Mouse (Mus musculus): ENCODE results near the gene Ern1. TPM values are rescaled to one million over a fixed set of nuclear protein-coding genes. Genes with fewer than 3 reads are reported as not detected.

Ern1 gene
- polyA plus RNA-seq, 1 experiment from 2014 or later, result 5.9 TPM

DNA sequence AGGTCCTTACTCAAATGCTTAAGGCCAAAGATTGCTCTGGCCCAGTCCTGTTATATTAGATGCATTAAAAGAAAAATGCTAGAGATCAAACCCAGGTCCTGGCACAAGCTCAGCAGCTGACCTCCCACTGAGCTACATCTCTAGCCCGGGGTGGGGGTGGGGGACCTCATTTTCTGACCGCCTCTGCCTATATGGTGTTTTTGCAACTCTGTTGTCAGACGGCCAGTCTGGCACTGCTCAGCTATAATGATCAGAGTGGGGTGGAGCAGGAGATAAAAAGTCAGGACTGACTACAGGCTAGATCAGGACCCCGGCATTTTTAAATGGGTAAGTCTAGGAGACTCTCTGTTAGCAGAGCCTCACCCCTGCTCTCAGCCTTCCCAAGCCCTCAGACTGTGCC lies 30.7 kb upstream of the Ern1 start:
- Histone ChIP-seq H3K36me3 (no peaks in the 10 kb centered on the region), H3K9me3 (no peaks in the 10 kb centered on the region), H3K4me3 (no peak overlapping the region), H3K9ac (no peak overlapping the region), H3K4me2 (no peak overlapping the region), H3K27ac (peak overlapping the region; percentile 57; the same call in 1 of the 2 replicates), H3K27me3 (no peaks in the 10 kb centered on the region), H3K4me1 (peaks cover 17% of the 10 kb centered on the region)
- ATAC-seq (ENCODE audit: insufficient number of reproducible peaks, low FRiP score, low TSS enrichment, low read depth), result 0 out of 2 replicates have a peak, but pooled peaks have one; percentile 36
- 21% methylated on average over 4 of the region's 4 CpGs for WGBS

DNA sequence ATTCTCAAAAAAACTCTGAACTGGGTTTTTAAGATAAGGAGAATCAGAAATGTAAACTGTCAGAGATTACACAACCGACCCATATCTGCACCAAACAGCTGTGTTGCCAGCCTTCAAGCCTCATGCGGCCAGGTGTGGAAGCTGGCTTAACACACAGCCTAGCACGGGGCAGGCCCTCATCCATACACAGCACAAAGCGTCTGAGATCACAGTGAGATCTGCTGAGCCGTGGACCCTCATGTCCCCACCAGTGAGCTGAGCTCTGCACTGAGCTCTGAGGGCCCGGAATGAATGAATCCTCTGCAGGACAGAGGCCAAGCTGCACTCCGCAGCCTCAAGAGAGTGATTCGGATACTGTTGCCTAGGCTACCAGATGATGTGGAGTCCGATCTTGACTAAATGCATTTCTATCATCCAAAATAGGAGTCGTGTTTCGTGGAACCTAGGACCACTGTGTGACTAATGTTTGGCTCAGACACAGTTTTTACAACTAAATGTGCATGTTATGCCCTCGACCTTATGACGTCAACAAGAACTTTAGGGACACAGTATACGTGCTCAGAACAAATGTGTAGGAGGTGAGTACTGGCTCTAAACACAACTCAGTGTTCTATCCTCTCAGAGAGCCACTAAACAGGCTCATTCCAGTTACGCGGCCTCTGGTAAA lies 27.6 kb upstream of the Ern1 start:
- Histone ChIP-seq H3K4me3 (no peak overlapping the region), H3K9me3 (no peaks in the 10 kb centered on the region), H3K27me3 (no peaks in the 10 kb centered on the region), H3K4me2 (no peak overlapping the region), H3K9ac (no peak overlapping the region), H3K4me1 (peaks cover 17% of the 10 kb centered on the region), H3K36me3 (peaks cover 7% of the 10 kb centered on the region), H3K27ac (peak overlapping the region; percentile 17; the same call in 1 of the 2 replicates)
- WGBS, result 59% methylated on average over 16 of the region's 16 CpGs
- no peak for ATAC-seq (ENCODE audit: insufficient number of reproducible peaks, low FRiP score, low TSS enrichment, low read depth)

- H3K9me3 ChIP-seq, result no peaks in the 10 kb centered on the region
- H3K4me1 ChIP-seq, result peaks cover 17% of the 10 kb centered on the region
- no peak overlapping the region for H3K4me2 ChIP-seq
- no peak overlapping the region for H3K9ac ChIP-seq
- ATAC-seq (ENCODE audit: insufficient number of reproducible peaks, low FRiP score, low TSS enrichment, low read depth), result no peak
- peaks cover 14% of the 10 kb centered on the region for H3K36me3 ChIP-seq
- no peak overlapping the region for H3K4me3 ChIP-seq
- 36% methylated on average over 5 of the region's 5 CpGs for WGBS
- no peaks in the 10 kb centered on the region for H3K27me3 ChIP-seq
- no peak overlapping the region for H3K27ac ChIP-seq
Measured at GRCm38 (mm10) chr11:106514446-106514845, 26.8 kb upstream of the Ern1 start.

DNA sequence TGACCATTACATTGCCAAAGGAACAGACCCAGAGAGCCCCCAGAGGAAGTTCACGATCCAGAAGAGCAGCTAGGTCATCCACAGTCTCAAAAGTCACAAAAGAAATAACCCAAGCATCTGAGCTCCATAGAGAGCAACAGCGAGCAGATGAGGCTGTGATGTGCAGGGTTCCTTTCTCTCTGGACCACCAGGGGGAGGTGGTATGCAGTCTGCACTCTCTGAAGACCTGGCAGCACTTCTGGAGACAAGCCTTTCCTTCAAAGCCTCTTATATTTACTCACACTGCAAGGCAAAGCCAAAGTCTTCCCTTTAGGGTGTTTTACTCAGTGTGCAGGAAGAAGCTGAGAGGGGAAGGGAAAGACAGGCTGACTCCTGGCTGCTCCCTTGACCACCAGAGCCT lies 25.5 kb upstream of the Ern1 start:
- H3K27me3 ChIP-seq, result no peaks in the 10 kb centered on the region
- H3K9ac ChIP-seq, result no peak overlapping the region
- no peaks in the 10 kb centered on the region for H3K9me3 ChIP-seq
- WGBS, result 41% methylated on average over 2 of the region's 2 CpGs
- ATAC-seq (ENCODE audit: insufficient number of reproducible peaks, low FRiP score, low TSS enrichment, low read depth), result no peak
- H3K4me3 ChIP-seq, result no peak overlapping the region
- peaks cover 23% of the 10 kb centered on the region for H3K36me3 ChIP-seq
- no peak overlapping the region for H3K4me2 ChIP-seq
- H3K4me1 ChIP-seq, result peaks cover 11% of the 10 kb centered on the region
- H3K27ac ChIP-seq, result no peak overlapping the region

DNA sequence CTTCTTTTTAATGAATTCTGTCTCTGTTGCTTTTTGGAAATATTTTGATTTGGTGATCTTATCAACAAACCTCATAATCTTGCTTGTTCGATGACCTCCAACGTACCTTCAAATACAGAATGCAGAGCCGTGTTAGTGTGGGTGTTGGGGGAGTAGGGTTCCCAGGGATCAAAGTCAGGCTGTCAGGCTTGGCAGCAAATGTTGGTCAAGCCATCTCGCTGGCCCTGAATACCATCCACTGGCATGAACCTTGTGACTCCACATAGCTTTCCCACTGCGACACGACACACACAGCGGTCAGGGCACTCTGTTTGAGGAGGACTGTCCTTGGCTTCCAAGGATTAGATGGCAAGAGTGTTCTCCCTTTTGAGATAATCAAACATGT lies 24.3 kb upstream of the Ern1 start:
- 93% methylated on average over 7 of the region's 7 CpGs for WGBS
- Histone ChIP-seq H3K27ac (no peak overlapping the region), H3K9ac (no peak overlapping the region), H3K27me3 (no peaks in the 10 kb centered on the region), H3K4me1 (peaks cover 4% of the 10 kb centered on the region; the same call in 1 of the 2 replicates), H3K4me2 (no peak overlapping the region), H3K9me3 (no peaks in the 10 kb centered on the region), H3K4me3 (no peak overlapping the region), H3K36me3 (peaks cover 29% of the 10 kb centered on the region)
- ATAC-seq (ENCODE audit: insufficient number of reproducible peaks, low FRiP score, low TSS enrichment, low read depth), result no peak

- 87% methylated on average over 14 of the region's 14 CpGs for WGBS
- Histone ChIP-seq H3K4me2 (no peak overlapping the region), H3K27me3 (no peaks in the 10 kb centered on the region), H3K36me3 (peaks cover 34% of the 10 kb centered on the region), H3K4me3 (no peak overlapping the region), H3K27ac (no peak overlapping the region), H3K4me1 (peaks cover 4% of the 10 kb centered on the region; the same call in 1 of the 2 replicates), H3K9ac (no peak overlapping the region), H3K9me3 (no peaks in the 10 kb centered on the region)
- no peak for ATAC-seq (ENCODE audit: insufficient number of reproducible peaks, low FRiP score, low TSS enrichment, low read depth)
Measured at GRCm38 (mm10) chr11:106511236-106512005, 23.8 kb upstream of the Ern1 start.

DNA sequence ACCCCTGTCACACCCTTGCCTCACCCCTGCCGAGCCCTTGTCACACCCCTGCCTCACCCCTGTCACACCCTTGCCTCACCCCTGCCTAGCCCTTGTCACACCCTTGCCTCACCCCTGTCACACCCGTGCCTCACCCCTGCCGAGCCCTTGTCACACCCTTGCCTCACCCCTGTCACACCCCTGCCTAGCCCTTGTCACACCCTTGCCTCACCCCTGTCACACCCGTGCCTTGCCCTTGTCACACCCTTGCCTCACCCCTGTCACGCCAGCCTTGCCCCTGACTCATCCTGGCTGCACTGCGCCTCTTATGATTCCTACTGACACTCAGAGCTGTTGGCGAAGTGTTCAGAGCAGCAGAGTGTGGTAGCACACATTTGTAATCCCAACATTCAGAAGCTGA lies 20.0 kb upstream of the Ern1 start:
- no peak overlapping the region for H3K4me3 ChIP-seq
- H3K9me3 ChIP-seq, result no peaks in the 10 kb centered on the region
- no peak for ATAC-seq (ENCODE audit: insufficient number of reproducible peaks, low FRiP score, low TSS enrichment, low read depth)
- peaks cover 39% of the 10 kb centered on the region for H3K36me3 ChIP-seq
- WGBS, result 88% methylated on average over 7 of the region's 7 CpGs
- no peaks in the 10 kb centered on the region for H3K27me3 ChIP-seq
- H3K9ac ChIP-seq, result no peak overlapping the region
- H3K4me2 ChIP-seq, result no peak overlapping the region
- H3K4me1 ChIP-seq, result no peaks in the 10 kb centered on the region
- H3K27ac ChIP-seq, result no peak overlapping the region

GRCm38 (mm10) chr11:106506211-106506610 lies 18.6 kb upstream of the Ern1 start:
- ATAC-seq (ENCODE audit: insufficient number of reproducible peaks, low FRiP score, low TSS enrichment, low read depth), result no peak
- H3K36me3 ChIP-seq, result peaks cover 38% of the 10 kb centered on the region
- H3K4me1 ChIP-seq, result no peaks in the 10 kb centered on the region
- WGBS, result 83% methylated on average over 6 of the region's 6 CpGs
- H3K9me3 ChIP-seq, result no peaks in the 10 kb centered on the region
- H3K4me3 ChIP-seq, result no peak overlapping the region
- no peak overlapping the region for H3K4me2 ChIP-seq
- no peak overlapping the region for H3K27ac ChIP-seq
- no peak overlapping the region for H3K9ac ChIP-seq
- no peaks in the 10 kb centered on the region for H3K27me3 ChIP-seq

GRCm38 (mm10) chr11:106504129-106504528 lies 16.5 kb upstream of the Ern1 start:
- no peaks in the 10 kb centered on the region for H3K9me3 ChIP-seq
- H3K4me2 ChIP-seq, result no peak overlapping the region
- no peaks in the 10 kb centered on the region; the same call in 1 of the 2 replicates for H3K4me1 ChIP-seq
- no peak overlapping the region for H3K27ac ChIP-seq
- peaks cover 22% of the 10 kb centered on the region for H3K36me3 ChIP-seq
- no peaks in the 10 kb centered on the region for H3K27me3 ChIP-seq
- no peak overlapping the region for H3K4me3 ChIP-seq
- ATAC-seq (ENCODE audit: insufficient number of reproducible peaks, low FRiP score, low TSS enrichment, low read depth), result no peak
- H3K9ac ChIP-seq, result no peak overlapping the region

GRCm38 (mm10) chr11:106503425-106503717 lies 15.7 kb upstream of the Ern1 start:
- Histone ChIP-seq H3K27me3 (no peaks in the 10 kb centered on the region), H3K9me3 (no peaks in the 10 kb centered on the region), H3K9ac (0 out of 2 replicates have a peak overlapping the region, but pooled peaks have one; percentile 23), H3K4me3 (no peak overlapping the region), H3K27ac (peak overlapping the region; percentile 65), H3K36me3 (peaks cover 16% of the 10 kb centered on the region; the same call in 1 of the 2 replicates), H3K4me2 (no peak overlapping the region), H3K4me1 (no peaks in the 10 kb centered on the region; the same call in 1 of the 2 replicates)
- no peak for ATAC-seq (ENCODE audit: insufficient number of reproducible peaks, low FRiP score, low TSS enrichment, low read depth)
- 72% methylated on average over 4 of the region's 4 CpGs for WGBS

GRCm38 (mm10) chr11:106502631-106503424 lies 15.2 kb upstream of the Ern1 start:
- no peaks in the 10 kb centered on the region for H3K27me3 ChIP-seq
- peaks cover 14% of the 10 kb centered on the region; the same call in 1 of the 2 replicates for H3K36me3 ChIP-seq
- no peak overlapping the region for H3K4me3 ChIP-seq
- ATAC-seq (ENCODE audit: insufficient number of reproducible peaks, low FRiP score, low TSS enrichment, low read depth), result no peak
- no peaks in the 10 kb centered on the region for H3K9me3 ChIP-seq
- 55% methylated on average over 13 of the region's 13 CpGs for WGBS
- peak overlapping the region; percentile 65 for H3K27ac ChIP-seq
- H3K4me1 ChIP-seq, result no peaks in the 10 kb centered on the region; the same call in 1 of the 2 replicates
- H3K9ac ChIP-seq, result no peak overlapping the region
- H3K4me2 ChIP-seq, result no peak overlapping the region

- no peak overlapping the region for H3K4me2 ChIP-seq
- no peaks in the 10 kb centered on the region for H3K9me3 ChIP-seq
- H3K9ac ChIP-seq, result no peak overlapping the region
- H3K36me3 ChIP-seq, result 0 out of 2 replicates have a peak, but pooled peaks cover 11% of the 10 kb centered on the region
- no peak overlapping the region for H3K4me3 ChIP-seq
- no peak for ATAC-seq (ENCODE audit: insufficient number of reproducible peaks, low FRiP score, low TSS enrichment, low read depth)
- peak overlapping the region; percentile 98 for H3K27ac ChIP-seq
- no peaks in the 10 kb centered on the region; the same call in 1 of the 2 replicates for H3K4me1 ChIP-seq
- no peaks in the 10 kb centered on the region for H3K27me3 ChIP-seq
Measured at GRCm38 (mm10) chr11:106502159-106502505, 14.5 kb upstream of the Ern1 start.
